Mouse (Mus musculus): ENCODE results near the gene Naa25.

DNA sequence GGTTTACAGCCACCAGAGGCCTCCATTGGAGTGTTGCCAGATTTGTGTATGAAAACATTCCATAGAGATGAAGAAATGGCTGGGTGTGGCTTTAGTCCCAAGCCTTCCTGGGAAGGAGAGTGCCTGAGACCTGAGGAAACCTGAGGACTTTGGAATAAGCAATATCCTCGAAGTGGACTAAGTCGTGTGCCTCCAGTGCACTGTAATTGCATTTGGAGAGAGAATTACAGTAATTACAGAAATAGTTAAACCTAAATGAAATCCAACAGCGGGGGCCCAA, 56.7 kb downstream of the Naa25 start:
- TF ChIP-seq POLR2A (IDR thresholded peaks at IDR 0.05; ENCODE audit: borderline replicate concordance, control insufficient read depth, low read depth, low read length) (no peak), CTCF (IDR thresholded peaks at IDR 0.05; ENCODE audit: control insufficient read depth, insufficient read depth, low read length) (no peak)

Measured in bone marrow, adult 2 months (tissue).